Mouse (Mus musculus): ENCODE results near the gene Cabp4. TPM values are rescaled to one million over a fixed set of nuclear protein-coding genes. Genes with fewer than 3 reads are reported as not detected.

Gene Cabp4
- polyA plus RNA-seq, 1 experiment, result 0.28 TPM

Other genes with a start within 250 kb of the Cabp4 start
- gene Tcirg1, start 236.9 kb downstream of the Cabp4 start, polyA plus RNA-seq (2012; rRNA removed), result 61.0 and 75.4 TPM in 2 replicates
- gene Ndufs8, start 231.3 kb downstream of the Cabp4 start, polyA plus RNA-seq (2012; rRNA removed), result 225 and 260 TPM in 2 replicates
- gene Aldh3b1, start 214.2 kb downstream of the Cabp4 start, polyA plus RNA-seq (2012; rRNA removed), result 9.2 and 12.7 TPM in 2 replicates
- 93.7 TPM in 2 replicates for gene Unc93b1, start 208.8 kb downstream of the Cabp4 start, polyA plus RNA-seq (2012; rRNA removed)
- 0.51 and 0.86 TPM in 2 replicates for gene Aldh3b3, start 185.4 kb downstream of the Cabp4 start, polyA plus RNA-seq (2012; rRNA removed)
- 20.1 and 30.9 TPM in 2 replicates for gene Aldh3b2, start 171.7 kb downstream of the Cabp4 start, polyA plus RNA-seq (2012; rRNA removed)
- 45.4 and 50.9 TPM in 2 replicates for gene Acy3, start 157.5 kb downstream of the Cabp4 start, polyA plus RNA-seq (2012; rRNA removed)
- not detected in 2 replicates for gene Tbx10, start 151.3 kb downstream of the Cabp4 start, polyA plus RNA-seq (2012; rRNA removed)
- 10.2 and 19.7 TPM in 2 replicates for gene Nudt8, start 143.5 kb downstream of the Cabp4 start, polyA plus RNA-seq (2012; rRNA removed)
- gene Gm49405, start 143.4 kb downstream of the Cabp4 start, polyA plus RNA-seq (2012; rRNA removed), result 1.3 and 1.4 TPM in 2 replicates
- 5.5 and 6.1 TPM in 2 replicates for gene Doc2g, start 140.7 kb downstream of the Cabp4 start, polyA plus RNA-seq (2012; rRNA removed)
- 152 and 165 TPM in 2 replicates for gene Ndufv1, start 131.2 kb downstream of the Cabp4 start, polyA plus RNA-seq (2012; rRNA removed)
- 787 and 813 TPM in 2 replicates for gene Gstp1, start 106.0 kb downstream of the Cabp4 start, polyA plus RNA-seq (2012; rRNA removed)
- 14.7 and 39.9 TPM in 2 replicates for gene Gstp2, start 98.0 kb downstream of the Cabp4 start, polyA plus RNA-seq (2012; rRNA removed)
- 0.93 and 3.0 TPM in 2 replicates for gene Gstp3, start 84.5 kb downstream of the Cabp4 start, polyA plus RNA-seq (2012; rRNA removed)
- not detected in 2 replicates for gene Cabp2, start 62.5 kb downstream of the Cabp4 start, polyA plus RNA-seq (2012; rRNA removed)
- gene Cdk2ap2, start 46.9 kb downstream of the Cabp4 start, polyA plus RNA-seq (2012; rRNA removed), result 162 and 208 TPM in 2 replicates
- gene Pitpnm1, start 44.0 kb downstream of the Cabp4 start, polyA plus RNA-seq (2012; rRNA removed), result 68.4 and 81.9 TPM in 2 replicates
- gene Aip, start 18.2 kb downstream of the Cabp4 start, polyA plus RNA-seq (2012; rRNA removed), result 99.1 and 121 TPM in 2 replicates
- 0.20 and 0.39 TPM in 2 replicates for gene Gpr152, start 4.2 kb downstream of the Cabp4 start, polyA plus RNA-seq (2012; rRNA removed)
- 251 and 287 TPM in 2 replicates for gene Coro1b, start 4.6 kb upstream of the Cabp4 start, polyA plus RNA-seq (2012; rRNA removed)
- gene Ptprcap, start 9.6 kb upstream of the Cabp4 start, polyA plus RNA-seq (2012; rRNA removed), result 5.8 and 5.9 TPM in 2 replicates
- gene Rps6kb2, start 19.3 kb upstream of the Cabp4 start, polyA plus RNA-seq (2012; rRNA removed), result 31.1 and 32.0 TPM in 2 replicates
- 8.4 and 10.0 TPM in 2 replicates for gene Carns1, start 31.4 kb upstream of the Cabp4 start, polyA plus RNA-seq (2012; rRNA removed)
- 3.6 and 4.5 TPM in 2 replicates for gene Tbc1d10c, start 47.3 kb upstream of the Cabp4 start, polyA plus RNA-seq (2012; rRNA removed)
- 570 and 585 TPM in 2 replicates for gene Ppp1ca, start 48.0 kb upstream of the Cabp4 start, polyA plus RNA-seq (2012; rRNA removed)
- 27.3 and 31.9 TPM in 2 replicates for gene Rad9a, start 57.6 kb upstream of the Cabp4 start, polyA plus RNA-seq (2012; rRNA removed)
- gene Clcf1, start 70.2 kb upstream of the Cabp4 start, polyA plus RNA-seq (2012; rRNA removed), result 6.6 and 7.9 TPM in 2 replicates
- 1.2 TPM in 1 of 2 replicates, not detected in the other for gene AC109138.7, start 70.3 kb upstream of the Cabp4 start, polyA plus RNA-seq (2012; rRNA removed)
- gene Pold4, start 87.9 kb upstream of the Cabp4 start, polyA plus RNA-seq (2012; rRNA removed), result 111 and 164 TPM in 2 replicates
- gene Ssh3, start 125.1 kb upstream of the Cabp4 start, polyA plus RNA-seq (2012; rRNA removed), result 87.3 and 91.4 TPM in 2 replicates
- 12.6 and 13.7 TPM in 2 replicates for gene Ankrd13d, start 139.1 kb upstream of the Cabp4 start, polyA plus RNA-seq (2012; rRNA removed)
- 74.0 and 79.1 TPM in 2 replicates for gene Grk2, start 162.2 kb upstream of the Cabp4 start, polyA plus RNA-seq (2012; rRNA removed)